Comparison of ENCODE assay signal across 16 mouse cellular contexts in genomic region chr8:90149903-90150302, GRCm38 (mm10).
DNase-seq lines count a peak whose midpoint lies in the region; ATAC-seq and TF ChIP-seq lines count a peak whose summit lies in the region.
"Had no signal": no experiment of that assay in that cellular context is flagged by ENCODE, and none has a peak within 500 bp of the region (broad histone marks: within the 10 kb centered on the region; RNA-seq: fewer than 3 reads in every experiment).

No protein-coding gene starts in this region.

- DNase-seq in cerebellum, adult 9-10 months = peak; percentile 3
- no peak for DNase-seq in cerebellum, adult 8-10 months
- no peak for DNase-seq in hindbrain, embryonic 14.5 days (ENCODE audit: low spot score)
- peak; percentile 15 for DNase-seq in midbrain, embryonic 14.5 days
- peak; percentile 29 to 33 for DNase-seq in cerebellum, postnatal 25 days
- DNase-seq in lung, adult 2 months = no peak
- DNase-seq: kidney, adult 18-20 months; kidney, postnatal 25 days; thymus, adult 2 months had no signal

- H3K27me3 ChIP-seq in hindbrain, embryonic 16.5 days (replicated peaks; ENCODE audit: control insufficient read depth, insufficient read depth, low read length) = no peaks in the 10 kb centered on the region
- H3K27me3 ChIP-seq in hindbrain, embryonic 14.5 days (ENCODE audit: control insufficient read depth, insufficient read depth, low read length) = no peaks in the 10 kb centered on the region
- H3K27me3 ChIP-seq in midbrain, embryonic 14.5 days (ENCODE audit: control insufficient read depth, insufficient read depth, low read length) = no peaks in the 10 kb centered on the region
- no peaks in the 10 kb centered on the region for H3K27me3 ChIP-seq in midbrain, embryonic 15.5 days (replicated peaks)
- H3K27me3 ChIP-seq: embryonic facial prominence, embryonic 12.5 days; heart, embryonic 15.5 days; hindbrain, embryonic 15.5 days; liver, embryonic 12.5 days had no signal

- no peak for ATAC-seq in hindbrain, embryonic 16.5 days
- ATAC-seq in hindbrain, embryonic 14.5 days (ENCODE audit: low FRiP score) = no peak
- no peak for ATAC-seq in midbrain, embryonic 14.5 days (ENCODE audit: low FRiP score, low TSS enrichment)
- no peak for ATAC-seq in midbrain, embryonic 15.5 days (replicated peaks)
- ATAC-seq: liver, embryonic 12.5 days; Patski had no signal

- no peaks in the 10 kb centered on the region for H3K36me3 ChIP-seq in hindbrain, embryonic 16.5 days (ENCODE audit: control insufficient read depth, insufficient read depth, low read length)
- H3K36me3 ChIP-seq in hindbrain, embryonic 14.5 days (replicated peaks; ENCODE audit: control insufficient read depth, insufficient read depth) = no peaks in the 10 kb centered on the region
- no peaks in the 10 kb centered on the region for H3K36me3 ChIP-seq in midbrain, embryonic 14.5 days (ENCODE audit: control insufficient read depth, insufficient read depth, low read length)
- H3K36me3 ChIP-seq in midbrain, embryonic 15.5 days (replicated peaks) = no peaks in the 10 kb centered on the region
- H3K36me3 ChIP-seq: embryonic facial prominence, embryonic 12.5 days; heart, embryonic 15.5 days; hindbrain, embryonic 15.5 days; liver, embryonic 12.5 days had no signal

- TF ChIP-seq CTCF in lung, adult 2 months (IDR thresholded peaks at IDR 0.05; ENCODE audit: insufficient read depth, low read length) = no peak

- no peak overlapping the region for H3K27ac ChIP-seq in hindbrain, embryonic 16.5 days (ENCODE audit: low read depth, low read length)
- H3K27ac ChIP-seq in hindbrain, embryonic 14.5 days = no peak overlapping the region
- H3K27ac ChIP-seq in midbrain, embryonic 14.5 days (replicated peaks; ENCODE audit: low read depth, low read length) = no peak overlapping the region
- no peak overlapping the region for H3K27ac ChIP-seq in midbrain, embryonic 15.5 days
- H3K27ac ChIP-seq: embryonic facial prominence, embryonic 12.5 days; heart, embryonic 15.5 days; hindbrain, embryonic 15.5 days; liver, embryonic 12.5 days had no signal

- 0 out of 2 replicates have a peak overlapping the region, but pooled peaks have one; percentile 5 for H3K9ac ChIP-seq in hindbrain, embryonic 16.5 days (ENCODE audit: low read depth, low read length)
- H3K9ac ChIP-seq in hindbrain, embryonic 14.5 days = no peak overlapping the region
- H3K9ac ChIP-seq in midbrain, embryonic 14.5 days (replicated peaks; ENCODE audit: low read length) = no peak overlapping the region
- H3K9ac ChIP-seq in midbrain, embryonic 15.5 days = no peak overlapping the region
- H3K9ac ChIP-seq: embryonic facial prominence, embryonic 12.5 days; heart, embryonic 15.5 days; hindbrain, embryonic 15.5 days; liver, embryonic 12.5 days had no signal

- H3K9me3 ChIP-seq in hindbrain, embryonic 16.5 days (ENCODE audit: control insufficient read depth, low read length) = no peaks in the 10 kb centered on the region
- H3K9me3 ChIP-seq in hindbrain, embryonic 14.5 days (ENCODE audit: control insufficient read depth, low read length) = no peaks in the 10 kb centered on the region
- H3K9me3 ChIP-seq in midbrain, embryonic 14.5 days (ENCODE audit: control insufficient read depth, low read length) = no peaks in the 10 kb centered on the region
- no peaks in the 10 kb centered on the region for H3K9me3 ChIP-seq in midbrain, embryonic 15.5 days
- H3K9me3 ChIP-seq: embryonic facial prominence, embryonic 12.5 days; heart, embryonic 15.5 days; hindbrain, embryonic 15.5 days; liver, embryonic 12.5 days had no signal

- peaks cover 2% of the 10 kb centered on the region; the same call in 1 of the 2 replicates for H3K4me1 ChIP-seq in hindbrain, embryonic 16.5 days (ENCODE audit: control insufficient read depth, insufficient read depth, low read depth, low read length)
- no peaks in the 10 kb centered on the region for H3K4me1 ChIP-seq in hindbrain, embryonic 14.5 days (replicated peaks; ENCODE audit: control insufficient read depth, insufficient read depth, low read length)
- H3K4me1 ChIP-seq in midbrain, embryonic 14.5 days (ENCODE audit: control insufficient read depth, insufficient read depth, low read length) = peaks cover 4% of the 10 kb centered on the region; the same call in 1 of the 2 replicates
- 0 out of 2 replicates have a peak, but pooled peaks cover 4% of the 10 kb centered on the region for H3K4me1 ChIP-seq in midbrain, embryonic 15.5 days
- no peaks in the 10 kb centered on the region for H3K4me1 ChIP-seq in lung, adult 2 months (ENCODE audit: control insufficient read depth, insufficient read depth, low read length)
- H3K4me1 ChIP-seq: embryonic facial prominence, embryonic 12.5 days; heart, embryonic 15.5 days; liver, embryonic 12.5 days had no signal

- no peak for TF ChIP-seq POLR2A in lung, adult 2 months (IDR thresholded peaks at IDR 0.05; ENCODE audit: borderline replicate concordance, extremely low read depth, low read depth, low read length)

- H3K4me3 ChIP-seq in hindbrain, embryonic 16.5 days (ENCODE audit: low read length) = no peak overlapping the region
- H3K4me3 ChIP-seq in hindbrain, embryonic 14.5 days (replicated peaks; ENCODE audit: low read length) = no peak overlapping the region
- no peak overlapping the region for H3K4me3 ChIP-seq in midbrain, embryonic 14.5 days (replicated peaks; ENCODE audit: low read depth, low read length)
- no peak overlapping the region for H3K4me3 ChIP-seq in midbrain, embryonic 15.5 days
- H3K4me3 ChIP-seq in lung, adult 2 months (replicated peaks; ENCODE audit: extremely low read depth, low read depth, low read length) = no peak overlapping the region
- H3K4me3 ChIP-seq: embryonic facial prominence, embryonic 12.5 days; heart, embryonic 15.5 days; hindbrain, embryonic 15.5 days; liver, embryonic 12.5 days had no signal

- peak overlapping the region; percentile 4; the same call in 1 of the 2 replicates for H3K4me2 ChIP-seq in hindbrain, embryonic 16.5 days (ENCODE audit: low read length)
- no peak overlapping the region for H3K4me2 ChIP-seq in hindbrain, embryonic 14.5 days (replicated peaks)
- H3K4me2 ChIP-seq in midbrain, embryonic 14.5 days (ENCODE audit: low read length) = no peak overlapping the region
- no peak overlapping the region for H3K4me2 ChIP-seq in midbrain, embryonic 15.5 days
- H3K4me2 ChIP-seq: embryonic facial prominence, embryonic 12.5 days; heart, embryonic 15.5 days; hindbrain, embryonic 15.5 days; liver, embryonic 12.5 days had no signal

- 45% methylated on average over 6 of the region's 6 CpGs for WGBS in hindbrain, embryonic 16.5 days
- 53% methylated on average over 6 of the region's 6 CpGs for WGBS in hindbrain, embryonic 14.5 days
- 51% methylated on average over 6 of the region's 6 CpGs for WGBS in midbrain, embryonic 14.5 days
- whole genome bisulfite sequencing in midbrain, embryonic 15.5 days = 41% methylated on average over 6 of the region's 6 CpGs
- WGBS in lung, adult 2 months = 76% methylated on average over 6 of the region's 6 CpGs

Comparison
In these comparisons a context has a peak if more than half of its experiments do, and no peak if none do; other contexts are left out.
1. DNase-seq: peak in cerebellum, adult 9-10 months (single experiment), midbrain, embryonic 14.5 days (single experiment) and cerebellum, postnatal 25 days (2 of 2); none in cerebellum, adult 8-10 months (single experiment), hindbrain, embryonic 14.5 days (single experiment) and lung, adult 2 months (single experiment).